Mouse (Mus musculus) Patski (cell line): Measurements from ENCODE around the gene Pola1. TPM values are rescaled to one million over a fixed set of nuclear protein-coding genes. Genes with fewer than 3 reads are reported as not detected.

Experiments
- ATAC-seq: fragments of 100-300 bp; one replicate; pipeline ENCODE4 v1.8.0; 2021
- CTCF ChIA-PET: fragments of 350-600 bp; sonication (Branson Sonifier 250); formaldehyde crosslinking; loops from one replicate; lab custom pipeline; 2022; ENCODE audit warnings: inconsistent platforms; lab: Charles Lee
- POLR2A ChIA-PET: fragments of 350-600 bp; sonication (Branson Sonifier 250); formaldehyde crosslinking; loops from one replicate; lab custom pipeline; 2022; ENCODE audit warnings: antibody characterized with exemption, inconsistent platforms; lab: Charles Lee
- DNase-seq: peaks from one replicate; pipeline ENCODE4 v3.0.0-alpha.2; 2011; ENCODE audit warnings: low read depth, low spot score
- H3K27me3 ChIP-seq: fragments of 371-371 bp; one replicate; pipeline ENCODE4 v1.5.1; 2021
- CTCF ChIP-seq: fragments of 100-300 bp; IDR thresholded peaks from one replicate; pipeline ENCODE4 v1.5.1; 2021
- in situ Hi-C: fragments of 300-500 bp; cut with MboI; formaldehyde crosslinking; loops from 3 replicates; pipeline ENCODE4 v1.11.1; 2018; ENCODE audit warnings: low pct_unique_long_range_greater_than_20kb, mixed read lengths
- polyA plus RNA-seq: library from polyadenylated mRNA; unstranded; gene quantifications from one replicate; pipeline ENCODE4 v1.2.3, GENCODE M21; 2021

Gene Pola1
- polyA plus RNA-seq, 1 experiment from 2014 or later: 12.5 TPM

GRCm38 (mm10) chrX:93319979-93320378 lies 312.0 kb downstream of the Pola1 start:
- no peak for TF ChIP-seq CTCF
- ATAC-seq (no peak), DNase-seq (no peak)
- ChIA-PET CTCF (no interaction called here), POLR2A (no interaction called here)
- in situ Hi-C loops: no loop called here
- peaks cover 38% of the 10 kb centered on the region for H3K27me3 ChIP-seq

GRCm38 (mm10) chrX:93317577-93317976 lies 314.4 kb downstream of the Pola1 start:
- TF ChIP-seq CTCF: no peak
- POLR2A ChIA-PET: no interaction called here
- peaks cover 41% of the 10 kb centered on the region for H3K27me3 ChIP-seq
- ATAC-seq (no peak), DNase-seq (no peak)
- in situ Hi-C loops: no loop called here
- CTCF ChIA-PET: no interaction called here

GRCm38 (mm10) chrX:93305780-93306179 lies 326.2 kb downstream of the Pola1 start:
- no peak for ATAC-seq
- ChIA-PET POLR2A (no interaction called here), CTCF (no interaction called here)
- in situ Hi-C loops: no loop called here
- no peak for DNase-seq
- TF ChIP-seq CTCF: no peak
- peaks cover 33% of the 10 kb centered on the region for H3K27me3 ChIP-seq

GRCm38 (mm10) chrX:93301798-93302197 lies 330.2 kb downstream of the Pola1 start:
- ChIA-PET POLR2A (no interaction called here), CTCF (no interaction called here)
- ATAC-seq: no peak
- no peak for DNase-seq
- in situ Hi-C loops: no loop called here
- H3K27me3 ChIP-seq: peaks cover 8% of the 10 kb centered on the region
- TF ChIP-seq CTCF: no peak

GRCm38 (mm10) chrX:93300183-93300815 lies 331.7 kb downstream of the Pola1 start:
- TF ChIP-seq CTCF: no peak
- DNase-seq (no peak), ATAC-seq (no peak)
- POLR2A ChIA-PET: no interaction called here
- CTCF ChIA-PET: no interaction called here
- in situ Hi-C loops: no loop called here
- H3K27me3 ChIP-seq: peaks cover 9% of the 10 kb centered on the region

- TF ChIP-seq CTCF: no peak
- POLR2A ChIA-PET: no interaction called here
- CTCF ChIA-PET: no interaction called here
- peaks cover 12% of the 10 kb centered on the region for H3K27me3 ChIP-seq
- ATAC-seq (no peak), DNase-seq (no peak)
- in situ Hi-C loops: loop anchor here (25.0 kb wide), 1 partner anchor 588 kb away; no protein-coding TSS in a partner anchor
Observed at GRCm38 (mm10) chrX:93299771-93300170, 332.2 kb downstream of the Pola1 start.

- no peak for TF ChIP-seq CTCF
- ATAC-seq: no peak
Observed at GRCm38 (mm10) chrX:93299046-93299626, 332.8 kb downstream of the Pola1 start.

GRCm38 (mm10) chrX:93297001-93297441 lies 334.9 kb downstream of the Pola1 start:
- ChIA-PET POLR2A (no interaction called here), CTCF (no interaction called here)
- H3K27me3 ChIP-seq: peaks cover 12% of the 10 kb centered on the region
- in situ Hi-C loops: loop anchor here (25.0 kb wide), 1 partner anchor 590 kb away; no protein-coding TSS in a partner anchor
- no peak for TF ChIP-seq CTCF
- DNase-seq: no peak
- no peak for ATAC-seq

More at GRCm38 (mm10) chrX:93299046-93299626, 332.8 kb downstream of the Pola1 start:
- peaks cover 12% of the 10 kb centered on the region for H3K27me3 ChIP-seq
- ChIA-PET CTCF (interaction anchor here (0.9 kb wide), 1 partner anchor 166 kb away, joined by 3 read pairs; no protein-coding TSS in a partner anchor), POLR2A (no interaction called here)
- in situ Hi-C loops: loop anchor here (25.0 kb wide), 1 partner anchor 588 kb away; no protein-coding TSS in a partner anchor
- DNase-seq: no peak

GRCm38 (mm10) chrX:93295819-93296218 lies 336.1 kb downstream of the Pola1 start:
- TF ChIP-seq CTCF: no peak
- H3K27me3 ChIP-seq: peaks cover 13% of the 10 kb centered on the region
- in situ Hi-C loops: loop anchor here (25.0 kb wide), 1 partner anchor 591 kb away; no protein-coding TSS in a partner anchor
- CTCF ChIA-PET: no interaction called here
- POLR2A ChIA-PET: no interaction called here
- DNase-seq (no peak), ATAC-seq (no peak)

- H3K27me3 ChIP-seq: peaks cover 21% of the 10 kb centered on the region
- DNase-seq (no peak), ATAC-seq (no peak)
- in situ Hi-C loops: loop anchor here (25.0 kb wide), 1 partner anchor 592 kb away; no protein-coding TSS in a partner anchor
- TF ChIP-seq CTCF: no peak
- CTCF ChIA-PET: no interaction called here
- POLR2A ChIA-PET: no interaction called here
Observed at GRCm38 (mm10) chrX:93294736-93295490, 337.0 kb downstream of the Pola1 start.
